Mouse (Mus musculus) MEL (cell line): ENCODE data around the gene Sik3. TPM values are rescaled to one million over a fixed set of nuclear protein-coding genes. Genes with fewer than 3 reads are reported as not detected.

Source experiments
- DNase-seq: peaks from one replicate; pipeline ENCODE4 v3.0.0; 2011; ENCODE audit warnings: low read depth, low spot score
- H3K27ac ChIP-seq: 2 replicates; pipeline ENCODE4 v1.5.1; 2012; ENCODE audit warnings: low read depth, mild to moderate bottlenecking, control low read depth, low read length, moderate library complexity; ENCODE audit not compliant: control insufficient read depth
- H3K27me3 ChIP-seq, 2 experiments: fragments of 150-350 bp in 1 of 2; sonication (generic) in 1 of 2; 2 replicates each; pipeline ENCODE4 v1.6.1; 2012; ENCODE audit warnings: low read length in 2 of 2, mild to moderate bottlenecking in 2 of 2, improper control_type of control experiment in 1 of 2, moderate library complexity in 1 of 2; ENCODE audit not compliant: insufficient read depth in 2 of 2, control insufficient read depth in 1 of 2
- H3K36me3 ChIP-seq, 2 experiments: 2 replicates each; pipeline ENCODE4 v1.6.1; 2012 to 2014; ENCODE audit warnings: low read length in 2 of 2, improper control_type of control experiment in 1 of 2, inconsistent platforms in 1 of 2, mild to moderate bottlenecking in 1 of 2; ENCODE audit not compliant: insufficient read depth in 2 of 2, control insufficient read depth in 1 of 2
- H3K4me1 ChIP-seq, 2 experiments: fragments of 150-350 bp in 1 of 2; sonication (generic) in 1 of 2; 2 replicates each; pipeline ENCODE4 v1.6.1; 2012; ENCODE audit warnings: low read length in 2 of 2, improper control_type of control experiment in 1 of 2, mild to moderate bottlenecking in 1 of 2; ENCODE audit not compliant: insufficient read depth in 2 of 2, control insufficient read depth in 1 of 2
- H3K4me3 ChIP-seq, 2 experiments: fragments of 150-350 bp in 1 of 2; sonication (generic) in 1 of 2; 2 replicates each; pipeline ENCODE4 v1.5.1; 2012; ENCODE audit warnings: low read depth in 2 of 2, low read length in 2 of 2, mild to moderate bottlenecking in 2 of 2, moderate library complexity in 2 of 2, control low read depth in 1 of 2, improper control_type of control experiment in 1 of 2; ENCODE audit not compliant: control insufficient read depth in 1 of 2, insufficient read depth in 1 of 2
- H3K79me2 ChIP-seq: 2 replicates; pipeline ENCODE4 v1.6.1; 2012; ENCODE audit warnings: mild to moderate bottlenecking, low read length, moderate library complexity; ENCODE audit not compliant: control insufficient read depth, poor library complexity, insufficient read depth
- H3K9ac ChIP-seq: 2 replicates; pipeline ENCODE4 v1.6.1; 2012; ENCODE audit warnings: low read depth, mild to moderate bottlenecking, control low read depth, low read length, moderate library complexity; ENCODE audit not compliant: control insufficient read depth, poor library complexity, severe bottlenecking
- H3K9me3 ChIP-seq: fragments of 150-350 bp; sonication (generic); replicated peaks from 2 replicates; pipeline ENCODE4 v1.6.1; 2012; ENCODE audit warnings: mild to moderate bottlenecking, low read length, improper control_type of control experiment, moderate library complexity; ENCODE audit not compliant: insufficient read depth
- BHLHE40 ChIP-seq: IDR thresholded peaks from 2 replicates; pipeline ENCODE4 v1.6.1; 2012; ENCODE audit warnings: low read depth, mild to moderate bottlenecking, inconsistent platforms, low read length, improper control_type of control experiment, borderline replicate concordance
- CHD1 ChIP-seq: IDR thresholded peaks from 2 replicates; pipeline ENCODE4 v1.6.1; 2012; ENCODE audit warnings: low read depth, mild to moderate bottlenecking, inconsistent platforms, low read length, improper control_type of control experiment
- E2F4 ChIP-seq: IDR thresholded peaks from 2 replicates; pipeline ENCODE4 v1.6.1; 2011; ENCODE audit warnings: low read depth, low read length, improper control_type of control experiment, borderline replicate concordance
- EP300 ChIP-seq, 2 experiments: IDR thresholded peaks; 2 replicates each; pipeline ENCODE4 v1.6.1; 2011; ENCODE audit warnings: improper control_type of control experiment in 2 of 2, low read length in 2 of 2, low read depth in 1 of 2, mild to moderate bottlenecking in 1 of 2
- GABPA ChIP-seq: IDR thresholded peaks from 2 replicates; pipeline ENCODE4 v1.6.1; 2012; ENCODE audit warnings: low read depth, mild to moderate bottlenecking, inconsistent platforms, low read length, improper control_type of control experiment, moderate library complexity
- GATA1 ChIP-seq: IDR thresholded peaks from 2 replicates; pipeline ENCODE4 v1.6.1; 2011; ENCODE audit warnings: low read depth, low read length, improper control_type of control experiment
- HCFC1 ChIP-seq: IDR thresholded peaks from 2 replicates; pipeline ENCODE4 v1.6.1; 2012; ENCODE audit warnings: low read depth, mild to moderate bottlenecking, inconsistent platforms, low read length, improper control_type of control experiment, moderate library complexity
- MAFK ChIP-seq: IDR thresholded peaks from 2 replicates; pipeline ENCODE4 v1.6.1; 2011; ENCODE audit warnings: low read depth, mild to moderate bottlenecking, low read length, improper control_type of control experiment, borderline replicate concordance
- MAZ ChIP-seq: IDR thresholded peaks from 2 replicates; pipeline ENCODE4 v1.6.1; 2012; ENCODE audit warnings: low read depth, mild to moderate bottlenecking, inconsistent platforms, low read length, improper control_type of control experiment
- MEF2A ChIP-seq: IDR thresholded peaks from 2 replicates; pipeline ENCODE4 v1.6.1; 2014; ENCODE audit warnings: low read depth, mild to moderate bottlenecking, inconsistent platforms, low read length, improper control_type of control experiment; ENCODE audit not compliant: poor library complexity, insufficient replicate concordance, severe bottlenecking; ENCODE audit errors: extremely low read depth
- NELFE ChIP-seq: IDR thresholded peaks from 2 replicates; pipeline ENCODE4 v1.6.1; 2011; ENCODE audit warnings: low read depth, low read length, improper control_type of control experiment
- NRF1 ChIP-seq: IDR thresholded peaks from 2 replicates; pipeline ENCODE4 v1.6.1; 2014; ENCODE audit warnings: low read depth, mild to moderate bottlenecking, inconsistent platforms, low read length, improper control_type of control experiment, moderate library complexity; ENCODE audit not compliant: poor library complexity, insufficient read depth, severe bottlenecking
- POLR2A ChIP-seq, 2 experiments: IDR thresholded peaks; 2 replicates each; pipeline ENCODE4 v1.6.1; 2011 to 2012; ENCODE audit warnings: low read length in 2 of 2, mild to moderate bottlenecking in 2 of 2, control low read depth in 1 of 2, improper control_type of control experiment in 1 of 2, low read depth in 1 of 2, moderate library complexity in 1 of 2; ENCODE audit not compliant: control insufficient read depth in 1 of 2, insufficient read depth in 1 of 2, poor library complexity in 1 of 2
- POLR2AphosphoS5 ChIP-seq: IDR thresholded peaks from 2 replicates; pipeline ENCODE4 v1.6.1; 2012; ENCODE audit warnings: low read depth, borderline replicate concordance, mild to moderate bottlenecking, inconsistent platforms, low read length, moderate library complexity, mixed read lengths
- SMC3 ChIP-seq: IDR thresholded peaks from 2 replicates; pipeline ENCODE4 v1.6.1; 2011; ENCODE audit warnings: low read depth, low read length, improper control_type of control experiment
- TBP ChIP-seq: IDR thresholded peaks from 2 replicates; pipeline ENCODE4 v1.8.0; 2011; ENCODE audit warnings: low read depth, low read length, improper control_type of control experiment
- TCF12 ChIP-seq: IDR thresholded peaks from 2 replicates; pipeline ENCODE4 v1.6.1; 2014; ENCODE audit warnings: low read depth, mild to moderate bottlenecking, inconsistent platforms, low read length, improper control_type of control experiment, moderate library complexity
- UBTF ChIP-seq: IDR thresholded peaks from 2 replicates; pipeline ENCODE4 v1.6.1; 2012; ENCODE audit warnings: low read depth, mild to moderate bottlenecking, inconsistent platforms, low read length, improper control_type of control experiment, moderate library complexity, borderline replicate concordance; ENCODE audit not compliant: insufficient read depth
- USF1 ChIP-seq: IDR thresholded peaks from 2 replicates; pipeline ENCODE4 v1.6.1; 2014; ENCODE audit warnings: low read depth, mild to moderate bottlenecking, inconsistent platforms, low read length, improper control_type of control experiment, moderate library complexity
- USF2 ChIP-seq, 2 experiments: IDR thresholded peaks; 2 replicates each; pipeline ENCODE4 v1.6.1; 2011 to 2012; ENCODE audit warnings: improper control_type of control experiment in 2 of 2, low read length in 2 of 2, borderline replicate concordance in 1 of 2, inconsistent platforms in 1 of 2, low read depth in 1 of 2, mild to moderate bottlenecking in 1 of 2; ENCODE audit not compliant: insufficient read depth in 1 of 2
- ZC3H11A ChIP-seq: IDR thresholded peaks from 2 replicates; pipeline ENCODE4 v1.6.1; 2012; ENCODE audit warnings: low read depth, mild to moderate bottlenecking, inconsistent platforms, low read length, improper control_type of control experiment
- ZKSCAN1 ChIP-seq: IDR thresholded peaks from 2 replicates; pipeline ENCODE4 v1.6.1; 2012; ENCODE audit warnings: low read depth, mild to moderate bottlenecking, inconsistent platforms, low read length, improper control_type of control experiment, moderate library complexity
- ZMIZ1 ChIP-seq: IDR thresholded peaks from 2 replicates; pipeline ENCODE4 v1.6.1; 2012; ENCODE audit warnings: low read depth, mild to moderate bottlenecking, inconsistent platforms, low read length, improper control_type of control experiment, moderate library complexity
- polyA plus RNA-seq, 2 experiments: library from polyadenylated mRNA; stranded (reverse) in 1 of 2; unstranded in 1 of 2; fragments of >175 nt in 1 of 2; fragments of >200 nt in 1 of 2; gene quantifications; 2 replicates each; pipeline versions ENCODE4 v1.2.1 to v1.2.4; 2012; ENCODE audit warnings: low replicate concordance in 2 of 2, low read depth in 1 of 2; ENCODE audit not compliant: insufficient read length in 2 of 2, insufficient read depth in 1 of 2, missing spikeins in 1 of 2
- total RNA-seq: library from RNA; depleted of rRNA; stranded (reverse); fragments of 300-350 nt; gene quantifications from 2 replicates; pipeline ENCODE4 v1.2.3, GENCODE M21; 2012

Gene Sik3
- total and polyA plus RNA-seq, 3 experiments: 78.7 to 111 TPM; not detected in 1

DNA sequence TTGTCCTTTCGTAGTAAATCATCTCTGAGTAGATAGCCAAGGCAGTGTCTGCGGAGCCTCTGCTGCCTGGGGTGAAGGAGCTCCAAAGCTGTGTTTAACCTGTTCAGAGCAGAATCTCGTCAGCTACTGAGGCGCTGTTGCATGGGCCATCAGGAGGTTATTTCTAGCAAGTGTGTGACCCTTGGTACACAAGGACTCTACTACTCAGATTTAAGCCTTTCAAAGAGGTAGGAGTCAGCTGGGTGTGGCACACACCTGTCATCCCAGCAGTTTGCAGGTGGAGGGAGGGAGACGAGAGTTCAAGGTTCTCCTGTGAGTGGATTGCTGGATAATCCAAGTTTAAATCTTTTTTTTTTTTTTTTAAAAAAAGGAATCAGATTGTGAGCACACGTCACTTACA lies 7.4 kb downstream of the Sik3 start:
- Histone ChIP-seq H3K9me3 (no peaks in the 10 kb centered on the region), H3K36me3 (peaks cover 18 to 29% of the 10 kb centered on the region in 2 experiments), H3K27me3 (no peaks in the 10 kb centered on the region), H3K4me1 (peaks cover 6 to 13% of the 10 kb centered on the region in 2 experiments), H3K9ac (no peak overlapping the region), H3K79me2 (peaks cover 84% of the 10 kb centered on the region), H3K4me3 (no peak overlapping the region)
- TF ChIP-seq NELFE: no peak
- TF ChIP-seq SMC3: no peak
- no peak for TF ChIP-seq UBTF
- TF ChIP-seq MEF2A: no peak
- TF ChIP-seq POLR2A (IDR thresholded peaks at IDR 0.05; ENCODE audit: control insufficient read depth in 1 of 2, insufficient read depth in 1 of 2, low read depth in 1 of 2, low read length in 2 of 2, poor library complexity in 1 of 2): no peak
- TF ChIP-seq USF1: no peak
- no peak for TF ChIP-seq ZMIZ1
- TF ChIP-seq E2F4: no peak
- TF ChIP-seq BHLHE40: no peak
- TF ChIP-seq USF2 (IDR thresholded peaks at IDR 0.05; ENCODE audit: borderline replicate concordance in 1 of 2, insufficient read depth in 1 of 2, low read depth in 1 of 2, low read length in 2 of 2): no peak
- no peak for TF ChIP-seq ZC3H11A
- TF ChIP-seq, all 39 proteins: peak for 0
- no peak for DNase-seq
- no peak overlapping the region for H3K27ac ChIP-seq

DNA sequence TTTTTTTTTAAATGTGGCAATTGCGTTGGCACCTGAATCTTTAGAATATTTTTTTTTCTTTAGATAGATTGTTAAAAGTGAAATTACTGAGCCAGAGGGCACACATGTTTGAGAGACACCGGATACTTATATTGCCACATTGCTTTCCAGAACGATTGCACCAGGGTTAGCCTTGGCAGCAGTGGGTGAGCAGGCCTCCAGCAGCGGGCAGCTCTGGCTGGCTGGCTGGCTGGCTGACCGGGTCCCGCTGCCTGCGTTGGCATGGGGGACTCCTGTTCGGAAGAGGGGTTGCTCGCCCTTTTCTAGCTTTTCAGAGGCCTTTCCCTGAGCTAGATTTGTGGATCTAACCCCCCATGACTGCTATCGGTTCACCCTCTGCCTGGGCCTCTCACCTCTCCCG lies 11.0 kb downstream of the Sik3 start:
- Histone ChIP-seq H3K36me3 (peaks cover 10 to 20% of the 10 kb centered on the region in 2 experiments), H3K27ac (no peak overlapping the region), H3K9ac (no peak overlapping the region), H3K27me3 (no peaks in the 10 kb centered on the region), H3K4me1 (peaks cover 2 to 4% of the 10 kb centered on the region in 2 experiments; a peak in 2 of 4 replicates), H3K9me3 (no peaks in the 10 kb centered on the region), H3K4me3 (no peak overlapping the region), H3K79me2 (peaks cover 75% of the 10 kb centered on the region)
- DNase-seq: no peak
- no peak for TF ChIP-seq MAFK
- no peak for TF ChIP-seq TCF12
- no peak for TF ChIP-seq NELFE
- TF ChIP-seq TBP: no peak
- TF ChIP-seq GATA1: no peak
- TF ChIP-seq POLR2AphosphoS5: no peak
- TF ChIP-seq POLR2A (IDR thresholded peaks at IDR 0.05; ENCODE audit: control insufficient read depth in 1 of 2, insufficient read depth in 1 of 2, low read depth in 1 of 2, low read length in 2 of 2, poor library complexity in 1 of 2): no peak
- no peak for TF ChIP-seq ZKSCAN1
- TF ChIP-seq GABPA: no peak
- TF ChIP-seq MAZ: no peak
- TF ChIP-seq HCFC1: no peak
- TF ChIP-seq CHD1: no peak
- no peak for TF ChIP-seq ZC3H11A
- TF ChIP-seq EP300 (IDR thresholded peaks at IDR 0.05; ENCODE audit: low read depth in 1 of 2, low read length in 2 of 2): no peak
- TF ChIP-seq NRF1: no peak
